Mouse (Mus musculus) embryonic facial prominence, embryonic 11.5 days (tissue): ENCODE results near the gene Slc1a3. TPM values are rescaled to one million over a fixed set of nuclear protein-coding genes. Genes with fewer than 3 reads are reported as not detected.

Experiments used
- ATAC-seq: fragments of 200-750 bp; cut with Nextera tagmentation; replicated peaks from 2 replicates; pipeline ENCODE4 v1.8.0; 2017; ENCODE audit warnings: low read depth; ENCODE audit not compliant: insufficient number of reproducible peaks, low FRiP score, low TSS enrichment
- DNase-seq: peaks from one replicate; pipeline ENCODE4 v3.0.0-alpha.2; 2015; ENCODE audit warnings: low spot score
- H3K27ac ChIP-seq: fragments of 300-500 bp; sonication (generic); replicated peaks from 2 replicates; pipeline ENCODE4 v1.5.1; 2014; ENCODE audit warnings: mild to moderate bottlenecking, low read depth, low read length, control low read depth
- H3K27me3 ChIP-seq: fragments of 300-500 bp; sonication (generic); 2 replicates; pipeline ENCODE4 v1.6.1; 2014; ENCODE audit warnings: mild to moderate bottlenecking, low read length, moderate library complexity, mixed read lengths; ENCODE audit not compliant: control insufficient read depth, insufficient read depth
- H3K36me3 ChIP-seq: fragments of 300-500 bp; sonication (generic); replicated peaks from 2 replicates; pipeline ENCODE4 v1.6.1; 2014; ENCODE audit warnings: low read depth, mild to moderate bottlenecking, low read length, moderate library complexity, mixed read lengths; ENCODE audit not compliant: control insufficient read depth, insufficient read depth
- H3K4me1 ChIP-seq: fragments of 300-500 bp; sonication (generic); 2 replicates; pipeline ENCODE4 v1.6.1; 2014; ENCODE audit warnings: low read length, mixed read lengths; ENCODE audit not compliant: control insufficient read depth, insufficient read depth
- H3K4me2 ChIP-seq: fragments of 300-500 bp; sonication (generic); 2 replicates; pipeline ENCODE4 v1.6.1; 2014; ENCODE audit warnings: low read depth, mild to moderate bottlenecking, control low read depth, low read length, moderate library complexity
- H3K4me3 ChIP-seq: fragments of 300-500 bp; sonication (generic); 2 replicates; pipeline ENCODE4 v1.5.1; 2014; ENCODE audit warnings: low read depth, low read length, control low read depth
- H3K9ac ChIP-seq: fragments of 300-500 bp; sonication (generic); replicated peaks from 2 replicates; pipeline ENCODE4 v1.6.1; 2014; ENCODE audit warnings: mild to moderate bottlenecking, control low read depth, low read length
- H3K9me3 ChIP-seq: fragments of 300-500 bp; sonication (generic); replicated peaks from 2 replicates; pipeline ENCODE4 v1.6.1; 2016; ENCODE audit warnings: mild to moderate bottlenecking, low read length, inconsistent platforms, mixed read lengths; ENCODE audit not compliant: control insufficient read depth
- WGBS: fragments of 180-500 bp; shearing (Covaris S2); extraction: QIAGEN DNeasy Blood & Tissue Kit; methylation state at CpG from one replicate; pipeline ENCODE4 v1.1.7; 2014; 5-methylcytosine and 5-hydroxymethylcytosine counted together
- polyA plus RNA-seq: library from polyadenylated mRNA; unstranded; fragments of >200 nt; fragmentation: Nextera tagmentation; extraction: Ambion mirVana; gene quantifications from 2 replicates; pipeline ENCODE4 v1.2.1, GENCODE M21; 2014

Slc1a3 gene
- polyA plus RNA-seq, 1 experiment from 2014 or later = 29.1 TPM

DNA sequence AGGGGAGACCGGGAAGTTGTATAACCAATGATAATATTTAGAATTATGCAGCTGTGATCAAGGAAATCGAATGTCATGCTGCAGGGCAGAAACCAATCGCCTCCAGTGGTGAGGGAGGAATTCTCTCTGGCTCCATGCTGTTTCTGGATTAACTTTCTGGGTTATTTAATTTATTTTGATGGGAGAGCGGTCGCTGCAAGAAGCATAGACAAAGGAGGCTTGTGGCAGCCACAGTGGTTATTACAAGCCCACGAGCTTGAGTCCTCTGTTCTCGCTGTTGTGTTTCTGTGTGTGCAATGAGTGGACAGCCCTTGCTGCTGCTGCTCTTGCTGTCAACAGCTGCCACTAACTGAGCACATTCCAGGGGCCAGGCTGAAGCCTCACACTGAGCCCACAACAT is 28.6 kb downstream of the Slc1a3 start:
- Histone ChIP-seq H3K36me3 (no peaks in the 10 kb centered on the region), H3K9ac (no peak overlapping the region), H3K27ac (no peak overlapping the region), H3K9me3 (no peaks in the 10 kb centered on the region), H3K27me3 (no peaks in the 10 kb centered on the region), H3K4me3 (no peak overlapping the region), H3K4me1 (no peaks in the 10 kb centered on the region), H3K4me2 (no peak overlapping the region)
- 72% methylated on average over 7 of the region's 7 CpGs for WGBS
- ATAC-seq (no peak), DNase-seq (no peak)

DNA sequence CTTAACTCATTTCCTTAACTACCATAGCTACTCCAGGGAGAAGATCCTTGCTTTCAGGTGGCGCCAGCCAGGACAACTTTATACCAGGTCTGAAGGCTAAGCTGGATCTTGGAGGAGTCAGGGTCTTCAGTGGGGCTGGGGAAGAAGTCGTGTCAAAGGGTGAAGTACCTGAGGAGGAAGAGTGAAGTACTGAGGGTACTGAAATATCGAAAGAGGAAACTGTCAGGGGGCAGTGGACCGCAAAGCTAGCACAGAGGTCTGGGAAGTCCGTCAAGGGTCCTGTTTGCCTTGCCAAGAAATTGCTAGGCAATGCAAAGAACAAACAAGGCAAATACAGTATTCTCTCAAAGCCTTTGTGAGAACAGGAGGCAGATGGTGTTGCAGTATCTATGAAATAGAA is 29.6 kb downstream of the Slc1a3 start:
- Histone ChIP-seq H3K4me3 (no peak overlapping the region), H3K36me3 (no peaks in the 10 kb centered on the region), H3K27ac (no peak overlapping the region), H3K9ac (no peak overlapping the region), H3K27me3 (no peaks in the 10 kb centered on the region), H3K4me1 (no peaks in the 10 kb centered on the region), H3K9me3 (no peaks in the 10 kb centered on the region), H3K4me2 (no peak overlapping the region)
- 92% methylated on average over 5 of the region's 5 CpGs for WGBS
- DNase-seq = no peak
- no peak for ATAC-seq

DNA sequence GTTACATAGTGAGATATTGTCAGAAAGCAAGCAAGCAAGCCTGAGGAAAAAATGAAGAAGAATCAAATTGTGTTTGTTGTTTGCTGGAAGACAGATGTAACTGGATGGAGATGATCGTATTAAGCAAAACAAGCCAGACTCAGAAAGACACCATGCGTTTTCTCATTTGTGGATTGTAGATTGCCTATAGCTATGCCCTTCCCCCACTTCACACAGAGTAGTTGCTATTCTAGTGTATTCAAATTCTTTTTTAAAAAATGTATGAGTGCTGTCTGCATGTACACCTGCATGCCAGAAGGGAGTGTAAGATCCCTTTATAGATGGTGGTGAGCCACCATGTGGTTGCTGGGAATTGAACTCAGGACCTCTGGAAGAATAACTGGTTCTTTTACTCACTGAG is 33.6 kb downstream of the Slc1a3 start:
- H3K36me3 ChIP-seq = no peaks in the 10 kb centered on the region
- H3K9me3 ChIP-seq = no peaks in the 10 kb centered on the region
- ATAC-seq (no peak), DNase-seq (no peak)
- no peak overlapping the region for H3K4me2 ChIP-seq
- H3K4me3 ChIP-seq = no peak overlapping the region
- no peaks in the 10 kb centered on the region for H3K27me3 ChIP-seq
- WGBS = 88% methylated on average over 2 of the region's 2 CpGs
- H3K27ac ChIP-seq = no peak overlapping the region
- no peak overlapping the region for H3K9ac ChIP-seq
- no peaks in the 10 kb centered on the region for H3K4me1 ChIP-seq

DNA sequence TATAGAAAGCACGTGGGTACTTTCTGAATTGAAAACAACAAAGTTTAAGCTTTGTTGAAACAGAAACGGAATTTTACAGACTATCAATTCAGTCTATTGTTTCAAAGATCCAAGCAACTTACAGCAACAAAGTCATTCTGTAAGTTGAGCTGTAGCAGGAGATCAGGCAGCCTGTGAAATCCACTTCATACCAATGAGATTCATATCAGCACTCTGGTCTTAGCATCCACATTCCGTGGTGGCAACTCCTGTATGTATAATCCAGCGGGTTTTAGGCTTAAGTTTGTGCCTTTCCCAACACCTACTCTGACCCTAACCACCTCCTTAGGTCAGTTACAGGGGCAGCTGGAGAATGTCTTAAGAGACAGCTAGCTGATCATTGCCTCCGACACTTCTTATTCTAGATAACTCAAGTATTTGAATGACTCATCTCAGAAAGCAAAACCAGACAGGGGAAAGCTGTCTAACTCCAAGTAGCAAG is 34.3 kb downstream of the Slc1a3 start:
- ATAC-seq = no peak
- DNase-seq = no peak
- no peak overlapping the region for H3K27ac ChIP-seq
- no peak overlapping the region for H3K4me3 ChIP-seq
- no peaks in the 10 kb centered on the region for H3K9me3 ChIP-seq
- H3K36me3 ChIP-seq = no peaks in the 10 kb centered on the region
- WGBS = 50% methylated on average over 5 of the region's 5 CpGs
- no peak overlapping the region for H3K9ac ChIP-seq
- no peaks in the 10 kb centered on the region for H3K27me3 ChIP-seq
- no peaks in the 10 kb centered on the region for H3K4me1 ChIP-seq
- no peak overlapping the region for H3K4me2 ChIP-seq

DNA sequence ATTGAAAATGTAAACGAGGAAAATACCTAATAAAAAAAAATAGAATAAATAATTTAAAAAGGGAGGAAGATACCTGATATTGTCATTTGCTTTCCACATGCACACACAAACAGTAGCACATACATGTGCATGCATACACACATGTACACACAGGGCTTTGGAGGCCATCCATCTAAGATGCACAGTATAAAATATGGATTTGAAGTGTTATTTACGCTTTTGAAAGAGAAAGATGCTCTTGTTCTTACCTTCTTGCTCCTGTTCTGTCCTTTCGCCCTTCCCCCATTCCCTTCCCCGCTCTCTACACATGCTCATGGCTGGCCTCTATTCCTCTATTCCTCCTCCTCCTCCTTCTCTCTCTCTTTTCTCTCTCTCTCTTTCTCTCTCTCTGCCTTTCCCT is 34.9 kb downstream of the Slc1a3 start:
- H3K9me3 ChIP-seq = no peaks in the 10 kb centered on the region
- no peak overlapping the region for H3K4me3 ChIP-seq
- WGBS = 87% methylated on average over 4 of the region's 4 CpGs
- H3K27ac ChIP-seq = no peak overlapping the region
- DNase-seq (no peak), ATAC-seq (no peak)
- no peak overlapping the region for H3K9ac ChIP-seq
- H3K27me3 ChIP-seq = no peaks in the 10 kb centered on the region
- H3K36me3 ChIP-seq = no peaks in the 10 kb centered on the region
- no peaks in the 10 kb centered on the region for H3K4me1 ChIP-seq
- H3K4me2 ChIP-seq = no peak overlapping the region

DNA sequence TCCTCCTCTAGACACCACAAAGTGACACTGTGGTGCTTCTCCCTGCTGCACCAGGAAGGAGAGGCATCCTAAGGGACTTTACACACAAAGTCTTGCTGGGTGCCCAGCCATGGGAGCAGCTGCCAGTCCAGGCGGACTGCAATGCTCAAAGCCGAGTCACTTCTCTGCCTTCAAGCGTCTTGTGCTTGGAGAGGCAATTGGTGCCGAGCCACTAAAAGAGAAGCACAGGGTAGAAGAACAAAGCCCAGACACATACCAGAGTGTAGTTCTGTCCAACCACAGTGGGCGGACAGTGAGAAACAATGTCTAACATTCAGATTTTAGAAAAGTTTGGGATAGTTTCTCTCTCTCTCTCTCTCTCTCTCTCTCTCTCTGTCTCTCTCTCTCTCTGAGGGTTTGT is 38.0 kb downstream of the Slc1a3 start:
- Histone ChIP-seq H3K27ac (no peak overlapping the region), H3K4me1 (no peaks in the 10 kb centered on the region), H3K27me3 (no peaks in the 10 kb centered on the region), H3K9me3 (no peaks in the 10 kb centered on the region), H3K9ac (no peak overlapping the region), H3K4me2 (no peak overlapping the region), H3K4me3 (no peak overlapping the region), H3K36me3 (no peaks in the 10 kb centered on the region)
- WGBS = 77% methylated on average over 5 of the region's 5 CpGs
- ATAC-seq = no peak
- no peak for DNase-seq

DNA sequence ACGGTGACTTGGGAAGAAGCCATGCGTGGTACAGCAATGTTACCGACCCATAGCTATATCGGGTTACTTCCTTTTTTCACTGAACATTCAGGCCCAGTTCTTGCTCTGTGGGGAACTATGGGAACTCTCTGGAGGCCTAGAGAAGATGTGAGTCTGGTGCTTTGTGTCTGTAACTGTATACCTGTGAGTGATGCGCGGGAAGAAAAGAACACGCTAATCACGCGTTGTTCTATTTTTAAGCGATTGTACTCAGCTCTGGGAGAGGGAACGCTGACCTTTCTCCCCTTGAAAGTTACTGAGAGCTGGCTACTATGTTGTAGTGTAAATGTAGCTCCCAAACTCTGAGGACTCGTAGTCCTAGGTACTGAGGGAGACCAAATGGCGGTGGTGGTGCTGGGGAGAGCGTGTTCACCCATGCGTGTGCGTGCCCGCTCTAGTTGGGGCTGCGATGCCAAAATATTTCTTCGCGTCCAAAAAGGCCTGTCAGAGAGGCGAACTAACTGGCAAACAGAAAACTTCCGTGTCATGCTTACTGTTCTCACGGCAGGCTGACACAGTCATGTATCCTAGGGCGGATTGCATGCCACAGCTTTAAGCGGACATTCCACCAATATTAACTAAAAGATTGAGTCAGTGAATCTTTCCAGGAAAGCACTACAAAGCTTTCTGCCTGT is 42.6 kb downstream of the Slc1a3 start:
- H3K4me2 ChIP-seq = no peak overlapping the region
- no peak overlapping the region for H3K4me3 ChIP-seq
- no peak overlapping the region for H3K27ac ChIP-seq
- H3K9me3 ChIP-seq = no peaks in the 10 kb centered on the region
- H3K36me3 ChIP-seq = no peaks in the 10 kb centered on the region
- H3K4me1 ChIP-seq = no peaks in the 10 kb centered on the region
- DNase-seq = no peak
- H3K9ac ChIP-seq = no peak overlapping the region
- no peaks in the 10 kb centered on the region for H3K27me3 ChIP-seq
- 90% methylated on average over 25 of the region's 25 CpGs for WGBS
- no peak for ATAC-seq

DNA sequence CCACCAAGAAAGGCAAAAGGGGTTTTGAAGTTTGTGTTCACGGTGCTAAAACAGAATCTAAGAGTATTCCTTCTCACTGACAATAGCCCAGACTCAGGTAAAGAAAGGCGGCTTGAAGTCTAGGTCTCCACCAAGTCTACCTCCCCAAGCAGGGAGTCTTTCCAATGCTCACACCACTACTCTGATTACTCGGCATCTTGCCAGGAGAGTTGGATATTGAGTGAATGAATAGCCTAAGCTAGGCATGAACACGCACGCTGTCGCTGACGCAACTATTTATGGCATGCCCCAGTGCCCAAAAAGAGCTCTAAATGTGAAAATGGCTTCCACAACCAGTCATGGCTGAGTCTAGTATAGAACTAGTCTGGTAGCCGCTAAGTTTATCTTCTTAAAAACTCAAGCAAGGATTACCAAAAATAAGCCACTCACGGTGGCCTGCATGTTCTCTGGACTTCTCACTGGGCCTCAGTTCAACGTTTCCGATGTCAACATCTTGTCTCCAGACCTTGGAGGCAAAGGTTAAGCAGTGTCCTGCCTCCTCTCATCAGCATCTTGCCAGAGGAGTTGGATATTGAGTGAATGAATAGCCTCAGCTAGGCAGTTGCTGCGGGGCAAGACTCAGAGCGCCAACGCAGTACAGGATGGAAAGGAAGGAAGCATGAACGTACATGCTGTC is 44.8 kb downstream of the Slc1a3 start:
- ATAC-seq (no peak), DNase-seq (no peak)
- Histone ChIP-seq H3K27ac (no peak overlapping the region), H3K9ac (no peak overlapping the region), H3K4me3 (no peak overlapping the region), H3K27me3 (no peaks in the 10 kb centered on the region), H3K36me3 (no peaks in the 10 kb centered on the region), H3K9me3 (no peaks in the 10 kb centered on the region), H3K4me2 (no peak overlapping the region), H3K4me1 (no peaks in the 10 kb centered on the region)
- 84% methylated on average over 15 of the region's 15 CpGs for WGBS
